Mouse (Mus musculus) embryonic fibroblast, embryonic 13.5 days (primary cell): Measurements from ENCODE around the gene Cdkal1.

ENCODE experiments used
- CTCF ChIP-seq: IDR thresholded peaks from 2 replicates; pipeline ENCODE4 v1.5.1; 2011; ENCODE audit warnings: mild to moderate bottlenecking, control low read depth, low read length, moderate library complexity, borderline replicate concordance; ENCODE audit not compliant: insufficient read depth
- POLR2A ChIP-seq: IDR thresholded peaks from 2 replicates; pipeline ENCODE4 v1.6.1; 2011; ENCODE audit warnings: low read depth, mild to moderate bottlenecking, control low read depth, low read length, moderate library complexity

GRCm38 (mm10) chr13:29823487-29823886 is 32.0 kb downstream of the Cdkal1 start:
- TF ChIP-seq POLR2A: no peak
- no peak for TF ChIP-seq CTCF
